Mouse (Mus musculus): Measurements from ENCODE around the gene Ift80.

- no peak for TF ChIP-seq CTCF (IDR thresholded peaks at IDR 0.05; ENCODE audit: insufficient read depth, low read length)
- no peak for TF ChIP-seq POLR2A (IDR thresholded peaks at IDR 0.05; ENCODE audit: borderline replicate concordance, extremely low read depth, low read depth, low read length)
Measured at GRCm38 (mm10) chr3:69049011-69049410, 44.6 kb upstream of the Ift80 start.
